Mouse (Mus musculus) embryonic facial prominence, embryonic 11.5 days (tissue): ENCODE results near the gene Nap1l4. TPM values are rescaled to one million over a fixed set of nuclear protein-coding genes. Genes with fewer than 3 reads are reported as not detected.

Experiments
- ATAC-seq: fragments of 200-750 bp; cut with Nextera tagmentation; replicated peaks from 2 replicates; pipeline ENCODE4 v1.8.0; 2017; ENCODE audit warnings: low read depth; ENCODE audit not compliant: insufficient number of reproducible peaks, low FRiP score, low TSS enrichment
- DNase-seq: peaks from one replicate; pipeline ENCODE4 v3.0.0-alpha.2; 2015; ENCODE audit warnings: low spot score
- H3K27ac ChIP-seq: fragments of 300-500 bp; sonication (generic); replicated peaks from 2 replicates; pipeline ENCODE4 v1.5.1; 2014; ENCODE audit warnings: mild to moderate bottlenecking, low read depth, low read length, control low read depth
- H3K27me3 ChIP-seq: fragments of 300-500 bp; sonication (generic); 2 replicates; pipeline ENCODE4 v1.6.1; 2014; ENCODE audit warnings: mild to moderate bottlenecking, low read length, moderate library complexity, mixed read lengths; ENCODE audit not compliant: control insufficient read depth, insufficient read depth
- H3K36me3 ChIP-seq: fragments of 300-500 bp; sonication (generic); replicated peaks from 2 replicates; pipeline ENCODE4 v1.6.1; 2014; ENCODE audit warnings: low read depth, mild to moderate bottlenecking, low read length, moderate library complexity, mixed read lengths; ENCODE audit not compliant: control insufficient read depth, insufficient read depth
- H3K4me1 ChIP-seq: fragments of 300-500 bp; sonication (generic); 2 replicates; pipeline ENCODE4 v1.6.1; 2014; ENCODE audit warnings: low read length, mixed read lengths; ENCODE audit not compliant: control insufficient read depth, insufficient read depth
- H3K4me2 ChIP-seq: fragments of 300-500 bp; sonication (generic); 2 replicates; pipeline ENCODE4 v1.6.1; 2014; ENCODE audit warnings: low read depth, mild to moderate bottlenecking, control low read depth, low read length, moderate library complexity
- H3K4me3 ChIP-seq: fragments of 300-500 bp; sonication (generic); 2 replicates; pipeline ENCODE4 v1.5.1; 2014; ENCODE audit warnings: low read depth, low read length, control low read depth
- H3K9ac ChIP-seq: fragments of 300-500 bp; sonication (generic); replicated peaks from 2 replicates; pipeline ENCODE4 v1.6.1; 2014; ENCODE audit warnings: mild to moderate bottlenecking, control low read depth, low read length
- H3K9me3 ChIP-seq: fragments of 300-500 bp; sonication (generic); replicated peaks from 2 replicates; pipeline ENCODE4 v1.6.1; 2016; ENCODE audit warnings: mild to moderate bottlenecking, low read length, inconsistent platforms, mixed read lengths; ENCODE audit not compliant: control insufficient read depth
- WGBS: fragments of 180-500 bp; shearing (Covaris S2); extraction: QIAGEN DNeasy Blood & Tissue Kit; methylation state at CpG from one replicate; pipeline ENCODE4 v1.1.7; 2014; 5-methylcytosine and 5-hydroxymethylcytosine counted together
- polyA plus RNA-seq: library from polyadenylated mRNA; unstranded; fragments of >200 nt; fragmentation: Nextera tagmentation; extraction: Ambion mirVana; gene quantifications from 2 replicates; pipeline ENCODE4 v1.2.1, GENCODE M21; 2014

Gene Nap1l4
- polyA plus RNA-seq, 1 experiment from 2014 or later = 178 TPM

- Histone ChIP-seq H3K4me1 (no peaks in the 10 kb centered on the region; the same call in 1 of the 2 replicates), H3K4me2 (no peak overlapping the region), H3K27me3 (peaks cover 33% of the 10 kb centered on the region), H3K27ac (no peak overlapping the region), H3K36me3 (no peaks in the 10 kb centered on the region), H3K9me3 (no peaks in the 10 kb centered on the region), H3K9ac (no peak overlapping the region), H3K4me3 (no peak overlapping the region)
- no peak for ATAC-seq
- no peak for DNase-seq
- 86% methylated on average over 2 of the region's 2 CpGs for WGBS
Measured at GRCm38 (mm10) chr7:143505411-143505810, 43.5 kb downstream of the Nap1l4 start.

GRCm38 (mm10) chr7:143503926-143504325, 45.0 kb downstream of the Nap1l4 start:
- Histone ChIP-seq H3K9ac (no peak overlapping the region), H3K9me3 (no peaks in the 10 kb centered on the region), H3K4me2 (no peak overlapping the region), H3K4me3 (no peak overlapping the region), H3K36me3 (no peaks in the 10 kb centered on the region), H3K4me1 (no peaks in the 10 kb centered on the region; the same call in 1 of the 2 replicates), H3K27me3 (peaks cover 34% of the 10 kb centered on the region), H3K27ac (no peak overlapping the region)
- WGBS = 76% methylated on average over 6 of the region's 6 CpGs
- DNase-seq (no peak), ATAC-seq (no peak)

- peak within 1 kb of the TSS; percentile 37 for H3K4me3 ChIP-seq
- peaks cover 34% of the 10 kb centered on the region for H3K27me3 ChIP-seq
- peak within 1 kb of the TSS; percentile 52 for H3K4me2 ChIP-seq
- DNase-seq (peak; percentile 43), ATAC-seq (no peak)
- H3K27ac ChIP-seq = no peak within 1 kb of the TSS
- H3K9me3 ChIP-seq = no peaks in the 10 kb centered on the region
- no peaks in the 10 kb centered on the region; the same call in 1 of the 2 replicates for H3K4me1 ChIP-seq
- 4% methylated on average over 51 of the region's 51 CpGs for WGBS
- no peaks in the 10 kb centered on the region for H3K36me3 ChIP-seq
- peak within 1 kb of the TSS; percentile 14; the same call in 1 of the 2 replicates for H3K9ac ChIP-seq
Measured at GRCm38 (mm10) chr7:143502418-143503200, 46.3 kb downstream of the Nap1l4 start, which contains the start of gene Phlda2. TSS of gene Phlda2 (minus strand) at chr7:143503150.

- H3K27ac ChIP-seq = no peak overlapping the region
- peak overlapping the region; percentile 14; the same call in 1 of the 2 replicates for H3K9ac ChIP-seq
- peak overlapping the region; percentile 52 for H3K4me2 ChIP-seq
- ATAC-seq (no peak), DNase-seq (peak; percentile 59)
- no peaks in the 10 kb centered on the region for H3K9me3 ChIP-seq
- H3K4me1 ChIP-seq = no peaks in the 10 kb centered on the region; the same call in 1 of the 2 replicates
- H3K4me3 ChIP-seq = peak overlapping the region; percentile 37
- peaks cover 34% of the 10 kb centered on the region for H3K27me3 ChIP-seq
- WGBS = 3% methylated on average over 55 of the region's 55 CpGs
- H3K36me3 ChIP-seq = no peaks in the 10 kb centered on the region
Measured at GRCm38 (mm10) chr7:143501643-143502417, 47.1 kb downstream of the Nap1l4 start.

GRCm38 (mm10) chr7:143500912-143501311, 48.0 kb downstream of the Nap1l4 start:
- H3K9ac ChIP-seq = no peak overlapping the region
- H3K36me3 ChIP-seq = no peaks in the 10 kb centered on the region
- ATAC-seq (no peak), DNase-seq (no peak)
- peaks cover 34% of the 10 kb centered on the region for H3K27me3 ChIP-seq
- no peak overlapping the region for H3K4me3 ChIP-seq
- WGBS = 48% methylated on average over 2 of the region's 2 CpGs
- no peak overlapping the region for H3K4me2 ChIP-seq
- H3K9me3 ChIP-seq = no peaks in the 10 kb centered on the region
- H3K4me1 ChIP-seq = no peaks in the 10 kb centered on the region; the same call in 1 of the 2 replicates
- H3K27ac ChIP-seq = no peak overlapping the region

- H3K4me3 ChIP-seq = no peak overlapping the region
- DNase-seq (no peak), ATAC-seq (no peak)
- no peaks in the 10 kb centered on the region for H3K9me3 ChIP-seq
- no peaks in the 10 kb centered on the region; the same call in 1 of the 2 replicates for H3K4me1 ChIP-seq
- WGBS = 85% methylated on average over 4 of the region's 4 CpGs
- no peak overlapping the region for H3K4me2 ChIP-seq
- H3K36me3 ChIP-seq = no peaks in the 10 kb centered on the region
- no peak overlapping the region for H3K27ac ChIP-seq
- peaks cover 30% of the 10 kb centered on the region for H3K27me3 ChIP-seq
- no peak overlapping the region for H3K9ac ChIP-seq
Measured at GRCm38 (mm10) chr7:143498584-143498983, 50.3 kb downstream of the Nap1l4 start.

- Histone ChIP-seq H3K27ac (no peak overlapping the region), H3K9ac (no peak overlapping the region), H3K4me1 (no peaks in the 10 kb centered on the region), H3K4me3 (no peak overlapping the region), H3K9me3 (no peaks in the 10 kb centered on the region), H3K36me3 (no peaks in the 10 kb centered on the region), H3K4me2 (no peak overlapping the region), H3K27me3 (peaks cover under 1% of the 10 kb centered on the region; the same call in 1 of the 2 replicates)
- DNase-seq (no peak), ATAC-seq (no peak)
- WGBS = 78% methylated on average over 8 of the region's 8 CpGs
Measured at GRCm38 (mm10) chr7:143495104-143495961, 53.6 kb downstream of the Nap1l4 start.
